Mouse (Mus musculus) MEL (cell line): Measurements from ENCODE around the gene Gpc5. TPM values are rescaled to one million over a fixed set of nuclear protein-coding genes. Genes with fewer than 3 reads are reported as not detected.

Experiments
- DNase-seq: peaks from one replicate; pipeline ENCODE4 v3.0.0; 2011; ENCODE audit warnings: low read depth, low spot score
- H3K27ac ChIP-seq: 2 replicates; pipeline ENCODE4 v1.5.1; 2012; ENCODE audit warnings: low read depth, mild to moderate bottlenecking, control low read depth, low read length, moderate library complexity; ENCODE audit not compliant: control insufficient read depth
- H3K27me3 ChIP-seq, 2 experiments: fragments of 150-350 bp in 1 of 2; sonication (generic) in 1 of 2; 2 replicates each; pipeline ENCODE4 v1.6.1; 2012; ENCODE audit warnings: low read length in 2 of 2, mild to moderate bottlenecking in 2 of 2, improper control_type of control experiment in 1 of 2, moderate library complexity in 1 of 2; ENCODE audit not compliant: insufficient read depth in 2 of 2, control insufficient read depth in 1 of 2
- H3K36me3 ChIP-seq, 2 experiments: 2 replicates each; pipeline ENCODE4 v1.6.1; 2012 to 2014; ENCODE audit warnings: low read length in 2 of 2, improper control_type of control experiment in 1 of 2, inconsistent platforms in 1 of 2, mild to moderate bottlenecking in 1 of 2; ENCODE audit not compliant: insufficient read depth in 2 of 2, control insufficient read depth in 1 of 2
- H3K4me1 ChIP-seq, 2 experiments: fragments of 150-350 bp in 1 of 2; sonication (generic) in 1 of 2; 2 replicates each; pipeline ENCODE4 v1.6.1; 2012; ENCODE audit warnings: low read length in 2 of 2, improper control_type of control experiment in 1 of 2, mild to moderate bottlenecking in 1 of 2; ENCODE audit not compliant: insufficient read depth in 2 of 2, control insufficient read depth in 1 of 2
- H3K4me3 ChIP-seq, 2 experiments: fragments of 150-350 bp in 1 of 2; sonication (generic) in 1 of 2; 2 replicates each; pipeline ENCODE4 v1.5.1; 2012; ENCODE audit warnings: low read depth in 2 of 2, low read length in 2 of 2, mild to moderate bottlenecking in 2 of 2, moderate library complexity in 2 of 2, control low read depth in 1 of 2, improper control_type of control experiment in 1 of 2; ENCODE audit not compliant: control insufficient read depth in 1 of 2, insufficient read depth in 1 of 2
- H3K79me2 ChIP-seq: 2 replicates; pipeline ENCODE4 v1.6.1; 2012; ENCODE audit warnings: mild to moderate bottlenecking, low read length, moderate library complexity; ENCODE audit not compliant: control insufficient read depth, poor library complexity, insufficient read depth
- H3K9ac ChIP-seq: 2 replicates; pipeline ENCODE4 v1.6.1; 2012; ENCODE audit warnings: low read depth, mild to moderate bottlenecking, control low read depth, low read length, moderate library complexity; ENCODE audit not compliant: control insufficient read depth, poor library complexity, severe bottlenecking
- H3K9me3 ChIP-seq: fragments of 150-350 bp; sonication (generic); replicated peaks from 2 replicates; pipeline ENCODE4 v1.6.1; 2012; ENCODE audit warnings: mild to moderate bottlenecking, low read length, improper control_type of control experiment, moderate library complexity; ENCODE audit not compliant: insufficient read depth
- BHLHE40 ChIP-seq: IDR thresholded peaks from 2 replicates; pipeline ENCODE4 v1.6.1; 2012; ENCODE audit warnings: low read depth, mild to moderate bottlenecking, inconsistent platforms, low read length, improper control_type of control experiment, borderline replicate concordance
- ETS1 ChIP-seq: IDR thresholded peaks from 2 replicates; pipeline ENCODE4 v1.6.1; 2012; ENCODE audit warnings: low read depth, mild to moderate bottlenecking, inconsistent platforms, low read length, improper control_type of control experiment, moderate library complexity
- GABPA ChIP-seq: IDR thresholded peaks from 2 replicates; pipeline ENCODE4 v1.6.1; 2012; ENCODE audit warnings: low read depth, mild to moderate bottlenecking, inconsistent platforms, low read length, improper control_type of control experiment, moderate library complexity
- JUND ChIP-seq: IDR thresholded peaks from 2 replicates; pipeline ENCODE4 v1.6.1; 2011; ENCODE audit warnings: low read depth, mild to moderate bottlenecking, improper control_type of control experiment, low read length
- KAT2A ChIP-seq: conservative IDR thresholded peaks from 2 replicates; pipeline ENCODE4 v1.6.1; 2012; ENCODE audit warnings: low read depth, low read length, improper control_type of control experiment, inconsistent platforms
- MAFK ChIP-seq: IDR thresholded peaks from 2 replicates; pipeline ENCODE4 v1.6.1; 2011; ENCODE audit warnings: low read depth, mild to moderate bottlenecking, low read length, improper control_type of control experiment, borderline replicate concordance
- MAX ChIP-seq: IDR thresholded peaks from 2 replicates; pipeline ENCODE4 v1.6.1; 2011; ENCODE audit warnings: low read length, improper control_type of control experiment
- MAZ ChIP-seq: IDR thresholded peaks from 2 replicates; pipeline ENCODE4 v1.6.1; 2012; ENCODE audit warnings: low read depth, mild to moderate bottlenecking, inconsistent platforms, low read length, improper control_type of control experiment
- MEF2A ChIP-seq: IDR thresholded peaks from 2 replicates; pipeline ENCODE4 v1.6.1; 2014; ENCODE audit warnings: low read depth, mild to moderate bottlenecking, inconsistent platforms, low read length, improper control_type of control experiment; ENCODE audit not compliant: poor library complexity, insufficient replicate concordance, severe bottlenecking; ENCODE audit errors: extremely low read depth
- MXI1 ChIP-seq: IDR thresholded peaks from 2 replicates; pipeline ENCODE4 v1.6.1; 2011; ENCODE audit warnings: mild to moderate bottlenecking, low read depth, low read length, improper control_type of control experiment
- MYB ChIP-seq: IDR thresholded peaks from 2 replicates; pipeline ENCODE4 v1.6.1; 2011; ENCODE audit warnings: mild to moderate bottlenecking, low read depth, low read length, improper control_type of control experiment
- MYC ChIP-seq: IDR thresholded peaks from 2 replicates; pipeline ENCODE4 v1.6.1; 2011; ENCODE audit warnings: low read depth, mild to moderate bottlenecking, low read length, improper control_type of control experiment, moderate library complexity
- NELFE ChIP-seq: IDR thresholded peaks from 2 replicates; pipeline ENCODE4 v1.6.1; 2011; ENCODE audit warnings: low read depth, low read length, improper control_type of control experiment
- NRF1 ChIP-seq: IDR thresholded peaks from 2 replicates; pipeline ENCODE4 v1.6.1; 2014; ENCODE audit warnings: low read depth, mild to moderate bottlenecking, inconsistent platforms, low read length, improper control_type of control experiment, moderate library complexity; ENCODE audit not compliant: poor library complexity, insufficient read depth, severe bottlenecking
- POLR2A ChIP-seq, 2 experiments: IDR thresholded peaks; 2 replicates each; pipeline ENCODE4 v1.6.1; 2011 to 2012; ENCODE audit warnings: low read length in 2 of 2, mild to moderate bottlenecking in 2 of 2, control low read depth in 1 of 2, improper control_type of control experiment in 1 of 2, low read depth in 1 of 2, moderate library complexity in 1 of 2; ENCODE audit not compliant: control insufficient read depth in 1 of 2, insufficient read depth in 1 of 2, poor library complexity in 1 of 2
- POLR2AphosphoS2 ChIP-seq: IDR thresholded peaks from 2 replicates; pipeline ENCODE4 v1.6.1; 2011; ENCODE audit warnings: low read length, improper control_type of control experiment
- SIN3A ChIP-seq: IDR thresholded peaks from 2 replicates; pipeline ENCODE4 v1.6.1; 2012; ENCODE audit warnings: low read length, improper control_type of control experiment, inconsistent platforms
- SMC3 ChIP-seq: IDR thresholded peaks from 2 replicates; pipeline ENCODE4 v1.6.1; 2011; ENCODE audit warnings: low read depth, low read length, improper control_type of control experiment
- TAL1 ChIP-seq: IDR thresholded peaks from 2 replicates; pipeline ENCODE4 v1.6.1; 2012; ENCODE audit warnings: mild to moderate bottlenecking, inconsistent platforms, low read length, moderate library complexity, mixed read lengths
- TBP ChIP-seq: IDR thresholded peaks from 2 replicates; pipeline ENCODE4 v1.8.0; 2011; ENCODE audit warnings: low read depth, low read length, improper control_type of control experiment
- UBTF ChIP-seq: IDR thresholded peaks from 2 replicates; pipeline ENCODE4 v1.6.1; 2012; ENCODE audit warnings: low read depth, mild to moderate bottlenecking, inconsistent platforms, low read length, improper control_type of control experiment, moderate library complexity, borderline replicate concordance; ENCODE audit not compliant: insufficient read depth
- USF1 ChIP-seq: IDR thresholded peaks from 2 replicates; pipeline ENCODE4 v1.6.1; 2014; ENCODE audit warnings: low read depth, mild to moderate bottlenecking, inconsistent platforms, low read length, improper control_type of control experiment, moderate library complexity
- USF2 ChIP-seq, 2 experiments: IDR thresholded peaks; 2 replicates each; pipeline ENCODE4 v1.6.1; 2011 to 2012; ENCODE audit warnings: improper control_type of control experiment in 2 of 2, low read length in 2 of 2, borderline replicate concordance in 1 of 2, inconsistent platforms in 1 of 2, low read depth in 1 of 2, mild to moderate bottlenecking in 1 of 2; ENCODE audit not compliant: insufficient read depth in 1 of 2
- ZKSCAN1 ChIP-seq: IDR thresholded peaks from 2 replicates; pipeline ENCODE4 v1.6.1; 2012; ENCODE audit warnings: low read depth, mild to moderate bottlenecking, inconsistent platforms, low read length, improper control_type of control experiment, moderate library complexity
- ZNF384 ChIP-seq: IDR thresholded peaks from 2 replicates; pipeline ENCODE4 v1.6.1; 2012; ENCODE audit warnings: low read depth, mild to moderate bottlenecking, inconsistent platforms, low read length, improper control_type of control experiment
- polyA plus RNA-seq, 2 experiments: library from polyadenylated mRNA; stranded (reverse) in 1 of 2; unstranded in 1 of 2; fragments of >175 nt in 1 of 2; fragments of >200 nt in 1 of 2; gene quantifications; 2 replicates each; pipeline versions ENCODE4 v1.2.1 to v1.2.4; 2012; ENCODE audit warnings: low replicate concordance in 2 of 2, low read depth in 1 of 2; ENCODE audit not compliant: insufficient read length in 2 of 2, insufficient read depth in 1 of 2, missing spikeins in 1 of 2
- total RNA-seq: library from RNA; depleted of rRNA; stranded (reverse); fragments of 300-350 nt; gene quantifications from 2 replicates; pipeline ENCODE4 v1.2.3, GENCODE M21; 2012

Gpc5 gene
- total and polyA plus RNA-seq, 3 experiments = not detected

GRCm38 (mm10) chr14:115410881-115411280 lies 318.9 kb downstream of the Gpc5 start:
- TF ChIP-seq SMC3 = no peak
- TF ChIP-seq MAFK = no peak
- TF ChIP-seq ETS1 = no peak
- no peak for TF ChIP-seq MYB
- TF ChIP-seq SIN3A = no peak
- no peak for TF ChIP-seq JUND
- no peak for TF ChIP-seq GABPA
- no peak for TF ChIP-seq ZNF384
- no peak for TF ChIP-seq NRF1
- no peak for TF ChIP-seq POLR2AphosphoS2
- no peak for TF ChIP-seq KAT2A
- Histone ChIP-seq H3K4me3 (no peak overlapping the region), H3K79me2 (no peaks in the 10 kb centered on the region), H3K27ac (no peak overlapping the region), H3K9me3 (no peaks in the 10 kb centered on the region), H3K27me3 (no peaks in the 10 kb centered on the region), H3K36me3 (peaks cover 0 to 2% of the 10 kb centered on the region in 2 experiments; a peak in 2 of 4 replicates), H3K4me1 (no peaks in the 10 kb centered on the region), H3K9ac (no peak overlapping the region)
- no peak for DNase-seq

GRCm38 (mm10) chr14:115411513-115412174 lies 319.6 kb downstream of the Gpc5 start:
- TF ChIP-seq MYC (no peak), UBTF (no peak), NELFE (no peak), POLR2A (IDR thresholded peaks at IDR 0.05; ENCODE audit: control insufficient read depth in 1 of 2, insufficient read depth in 1 of 2, low read depth in 1 of 2, low read length in 2 of 2, poor library complexity in 1 of 2) (no peak), JUND (no peak), TBP (no peak), ZKSCAN1 (no peak), USF2 (IDR thresholded peaks at IDR 0.05; ENCODE audit: borderline replicate concordance in 1 of 2, insufficient read depth in 1 of 2, low read depth in 1 of 2, low read length in 2 of 2) (no peak), SMC3 (no peak), MXI1 (no peak), USF1 (no peak), TAL1 (no peak), KAT2A (no peak), MEF2A (no peak), MAZ (no peak), MYB (no peak), BHLHE40 (no peak), MAX (no peak), GABPA (no peak)
- TF ChIP-seq, all 39 proteins: peak for 0
- Histone ChIP-seq H3K4me3 (no peak overlapping the region), H3K9me3 (no peaks in the 10 kb centered on the region)

More at GRCm38 (mm10) chr14:115411513-115412174, 319.6 kb downstream of the Gpc5 start:
- no peak for DNase-seq
- Histone ChIP-seq H3K36me3 (peaks cover 0 to 2% of the 10 kb centered on the region in 2 experiments; a peak in 2 of 4 replicates), H3K27ac (no peak overlapping the region), H3K79me2 (no peaks in the 10 kb centered on the region), H3K4me1 (no peaks in the 10 kb centered on the region), H3K27me3 (no peaks in the 10 kb centered on the region), H3K9ac (no peak overlapping the region)
